Mouse (Mus musculus) R1 (cell line): ENCODE measurements around the gene Sik2.

ENCODE experiments used
- DNase-seq: peaks from one replicate; pipeline ENCODE4 v3.0.0-alpha.2; 2018; ENCODE audit warnings: low read depth, low spot score

Sik2 gene

DNA sequence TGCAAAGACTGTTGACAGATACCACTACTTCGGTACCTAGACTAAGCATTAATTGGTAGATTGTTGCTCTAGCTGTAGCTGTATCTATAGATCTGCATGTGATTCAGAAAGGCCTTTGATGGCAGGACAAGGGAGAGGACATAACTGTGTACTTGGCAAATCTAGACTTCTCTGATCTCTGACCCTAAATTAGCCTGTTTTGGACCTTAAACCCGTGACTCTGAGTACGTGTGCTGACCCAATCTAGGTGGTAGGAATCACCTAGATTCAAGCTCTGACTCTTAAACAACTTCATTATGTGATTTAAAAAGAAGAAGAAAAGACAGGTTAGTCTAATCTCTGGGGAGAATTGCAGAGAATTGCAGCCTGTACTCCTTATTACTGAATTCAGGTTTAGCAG, 163.8 kb downstream of the Sik2 start, which contains the start of gene Ppp2r1b:
Gene Ppp2r1b, plus strand, starts transcription at position 221 of the 400 bp plus-strand sequence.
- no peak for DNase-seq
